Mouse (Mus musculus) testis, adult 2 months (tissue): ENCODE measurements around the gene Kcnj15. TPM values are rescaled to one million over a fixed set of nuclear protein-coding genes. Genes with fewer than 3 reads are reported as not detected.

Source experiments
- H3K27ac ChIP-seq: fragments of 200-500 bp; 2 replicates; pipeline ENCODE4 v1.5.1; 2012; ENCODE audit warnings: low read depth, low read length; ENCODE audit not compliant: control insufficient read depth, insufficient read depth
- H3K27me3 ChIP-seq: fragments of 200-500 bp; 2 replicates; pipeline ENCODE4 v1.6.1; 2012; ENCODE audit warnings: mild to moderate bottlenecking, low read length, moderate library complexity; ENCODE audit not compliant: control insufficient read depth, insufficient read depth
- H3K36me3 ChIP-seq: fragments of 200-500 bp; 2 replicates; pipeline ENCODE4 v1.6.1; 2012; ENCODE audit warnings: mild to moderate bottlenecking, low read length; ENCODE audit not compliant: control insufficient read depth, insufficient read depth
- H3K4me1 ChIP-seq: fragments of 200-500 bp; 2 replicates; pipeline ENCODE4 v1.6.1; 2012; ENCODE audit warnings: low read length; ENCODE audit not compliant: control insufficient read depth, insufficient read depth
- H3K4me3 ChIP-seq: fragments of 200-500 bp; 2 replicates; pipeline ENCODE4 v1.5.1; 2012; ENCODE audit warnings: low read depth, mild to moderate bottlenecking, low read length, moderate library complexity, mixed read lengths; ENCODE audit not compliant: control insufficient read depth
- CTCF ChIP-seq: fragments of 200-500 bp; IDR thresholded peaks from 2 replicates; pipeline ENCODE4 v1.5.1; 2012; ENCODE audit warnings: low read depth, mild to moderate bottlenecking, inconsistent platforms, low read length, moderate library complexity; ENCODE audit not compliant: control insufficient read depth, insufficient read depth, insufficient replicate concordance
- POLR2A ChIP-seq: fragments of 200-500 bp; IDR thresholded peaks from 2 replicates; pipeline ENCODE4 v1.6.1; 2012; ENCODE audit warnings: low read depth, mild to moderate bottlenecking, inconsistent platforms, low read length, moderate library complexity; ENCODE audit not compliant: control insufficient read depth
- polyA plus RNA-seq: library from polyadenylated mRNA; depleted of rRNA; stranded (reverse); fragments of >200 nt; gene quantifications from 2 replicates; pipeline ENCODE4 v1.2.3, GENCODE M21; 2012

Kcnj15 gene
- polyA plus RNA-seq, 1 experiment: 0.12 TPM

- H3K4me1 ChIP-seq: no peaks in the 10 kb centered on the region
- H3K27me3 ChIP-seq: no peaks in the 10 kb centered on the region
- no peak overlapping the region for H3K4me3 ChIP-seq
- H3K36me3 ChIP-seq: no peaks in the 10 kb centered on the region
- no peak for TF ChIP-seq CTCF
- no peak for TF ChIP-seq POLR2A
- H3K27ac ChIP-seq: no peak overlapping the region
Observed at GRCm38 (mm10) chr16:95280338-95280737, 23.0 kb downstream of the Kcnj15 start.

GRCm38 (mm10) chr16:95283369-95283768 is 26.0 kb downstream of the Kcnj15 start:
- TF ChIP-seq CTCF (no peak), POLR2A (no peak)
- Histone ChIP-seq H3K4me3 (no peak overlapping the region), H3K36me3 (no peaks in the 10 kb centered on the region), H3K27me3 (no peaks in the 10 kb centered on the region), H3K27ac (no peak overlapping the region), H3K4me1 (no peaks in the 10 kb centered on the region)

- Histone ChIP-seq H3K36me3 (no peaks in the 10 kb centered on the region), H3K27me3 (no peaks in the 10 kb centered on the region), H3K4me1 (no peaks in the 10 kb centered on the region), H3K4me3 (no peak overlapping the region), H3K27ac (no peak overlapping the region)
- no peak for TF ChIP-seq CTCF
- TF ChIP-seq POLR2A: no peak
Observed at GRCm38 (mm10) chr16:95284085-95284727, 26.8 kb downstream of the Kcnj15 start.

- Histone ChIP-seq H3K36me3 (no peaks in the 10 kb centered on the region), H3K4me1 (no peaks in the 10 kb centered on the region), H3K4me3 (no peak overlapping the region), H3K27me3 (no peaks in the 10 kb centered on the region), H3K27ac (no peak overlapping the region)
- TF ChIP-seq CTCF (no peak), POLR2A (no peak)
Observed at GRCm38 (mm10) chr16:95285043-95285442, 27.7 kb downstream of the Kcnj15 start.

GRCm38 (mm10) chr16:95285767-95286166 is 28.4 kb downstream of the Kcnj15 start:
- H3K4me3 ChIP-seq: no peak overlapping the region
- H3K27ac ChIP-seq: no peak overlapping the region
- no peaks in the 10 kb centered on the region for H3K4me1 ChIP-seq
- no peaks in the 10 kb centered on the region for H3K36me3 ChIP-seq
- no peak for TF ChIP-seq CTCF
- no peak for TF ChIP-seq POLR2A
- no peaks in the 10 kb centered on the region for H3K27me3 ChIP-seq

- TF ChIP-seq CTCF: no peak
- no peak for TF ChIP-seq POLR2A
- no peak overlapping the region for H3K4me3 ChIP-seq
- H3K27me3 ChIP-seq: no peaks in the 10 kb centered on the region
- H3K27ac ChIP-seq: no peak overlapping the region
- no peaks in the 10 kb centered on the region for H3K4me1 ChIP-seq
- H3K36me3 ChIP-seq: no peaks in the 10 kb centered on the region
Observed at GRCm38 (mm10) chr16:95287656-95288055, 30.3 kb downstream of the Kcnj15 start.

GRCm38 (mm10) chr16:95289375-95289774 is 32.0 kb downstream of the Kcnj15 start:
- no peaks in the 10 kb centered on the region for H3K27me3 ChIP-seq
- no peak overlapping the region for H3K27ac ChIP-seq
- H3K4me1 ChIP-seq: no peaks in the 10 kb centered on the region
- H3K4me3 ChIP-seq: no peak overlapping the region
- no peaks in the 10 kb centered on the region for H3K36me3 ChIP-seq
- TF ChIP-seq POLR2A (no peak), CTCF (no peak)
